Mouse (Mus musculus) myocyte (in vitro differentiated cells): ENCODE data around the gene Myb. TPM values are rescaled to one million over a fixed set of nuclear protein-coding genes. Genes with fewer than 3 reads are reported as not detected.

Source experiments
- H3K27me3 ChIP-seq: one replicate; pipeline ENCODE4 v1.6.1; 2011; ENCODE audit not compliant: control insufficient read depth, insufficient read depth, insufficient read length
- H3K36me3 ChIP-seq: one replicate; pipeline ENCODE4 v1.6.1; 2011; ENCODE audit not compliant: control insufficient read depth, insufficient read depth
- H3K4me2 ChIP-seq: one replicate; pipeline ENCODE4 v1.6.1; 2011; ENCODE audit warnings: low read depth, control low read depth
- H3K4me3 ChIP-seq: one replicate; pipeline ENCODE4 v1.5.1; 2011; ENCODE audit warnings: mild to moderate bottlenecking, control low read depth, moderate library complexity
- H3K79me2 ChIP-seq: one replicate; pipeline ENCODE4 v1.6.1; 2011; ENCODE audit not compliant: control insufficient read depth, insufficient read depth
- H3ac ChIP-seq: one replicate; pipeline ENCODE4 v1.6.1; 2011; ENCODE audit not compliant: control insufficient read depth, insufficient read length
- CEBPB ChIP-seq: IDR thresholded peaks from 2 replicates; pipeline ENCODE4 v1.6.1; 2011; ENCODE audit warnings: mild to moderate bottlenecking, moderate library complexity; ENCODE audit not compliant: poor library complexity, insufficient read depth, severe bottlenecking
- E2F4 ChIP-seq: IDR thresholded peaks from one replicate; pipeline ENCODE4 v1.6.1; 2011; ENCODE audit warnings: mild to moderate bottlenecking, control low read depth, moderate library complexity; ENCODE audit not compliant: insufficient read depth
- MYOG ChIP-seq, 3 experiments: IDR thresholded peaks; one replicate each; pipeline ENCODE4 v1.6.1; 2011; ENCODE audit warnings: control low read depth in 2 of 3, low read depth in 2 of 3, mild to moderate bottlenecking in 2 of 3; ENCODE audit not compliant: insufficient read length in 2 of 3, control insufficient read depth in 1 of 3, insufficient read depth in 1 of 3
- POLR2AphosphoS2 ChIP-seq: IDR thresholded peaks from one replicate; pipeline ENCODE4 v1.6.1; 2011; ENCODE audit warnings: low read depth, control low read depth; ENCODE audit not compliant: insufficient read length
- TCF12 ChIP-seq: IDR thresholded peaks from one replicate; pipeline ENCODE4 v1.6.1; 2011; ENCODE audit warnings: mild to moderate bottlenecking, control low read depth; ENCODE audit not compliant: poor library complexity, insufficient read depth, severe bottlenecking
- USF1 ChIP-seq: IDR thresholded peaks from one replicate; pipeline ENCODE4 v1.6.1; 2011; ENCODE audit warnings: low read depth, mild to moderate bottlenecking, control low read depth, moderate library complexity
- polyA plus RNA-seq: library from polyadenylated mRNA; unstranded; fragments of >200 nt; fragmentation: generic; extraction: Trizol; gene quantifications from one replicate; pipeline ENCODE4 v1.2.1, GENCODE M21; 2012; ENCODE audit warnings: missing spikeins

Gene Myb
- polyA plus RNA-seq, 1 experiment, result 0.02 TPM

DNA sequence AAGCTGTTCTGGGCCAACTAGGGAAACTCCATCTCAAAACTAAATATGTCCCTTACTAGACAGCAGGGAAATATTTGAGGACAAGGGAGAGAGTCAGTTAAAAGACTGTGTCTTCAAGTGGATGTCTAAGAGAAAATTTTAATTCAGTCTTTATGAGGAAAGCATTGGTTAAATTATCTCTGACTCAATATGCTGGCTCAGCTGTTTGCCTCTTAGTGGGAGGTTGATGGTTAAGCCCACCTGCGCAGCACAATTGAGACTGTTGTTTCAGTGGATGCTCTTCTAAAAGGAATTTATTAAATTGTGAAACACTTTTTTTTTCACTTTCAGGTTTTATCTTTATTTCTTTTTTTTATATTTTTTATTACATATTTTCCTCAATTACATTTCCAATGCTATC, 84.6 kb downstream of the Myb start:
- Histone ChIP-seq H3ac (no peak overlapping the region), H3K36me3 (no peaks in the 10 kb centered on the region), H3K79me2 (no peaks in the 10 kb centered on the region), H3K4me3 (no peak overlapping the region), H3K27me3 (no peaks in the 10 kb centered on the region), H3K4me2 (no peak overlapping the region)
- no peak for TF ChIP-seq TCF12
- no peak for TF ChIP-seq USF1
- TF ChIP-seq E2F4, result no peak
- no peak for TF ChIP-seq CEBPB
- no peak for TF ChIP-seq MYOG (IDR thresholded peaks at IDR 0.05; ENCODE audit: control insufficient read depth in 1 of 3, insufficient read depth in 1 of 3, insufficient read length in 2 of 3, low read depth in 2 of 3)
- TF ChIP-seq POLR2AphosphoS2, result no peak

Other genes with a start within 250 kb of the Myb start
- 5.4 TPM for gene Ahi1, start 208.4 kb downstream of the Myb start, polyA plus RNA-seq
- gene Hbs1l, start 135.0 kb upstream of the Myb start, polyA plus RNA-seq, result 50.0 TPM
- not detected for gene Aldh8a1, start 216.3 kb upstream of the Myb start, polyA plus RNA-seq